Comparison of ENCODE assay signal across 15 mouse cellular contexts in genomic region chr2:11211961-11212562, GRCm38 (mm10). TPM values are rescaled to one million over a fixed set of nuclear protein-coding genes. Genes with fewer than 3 reads are reported as not detected.
A peak's percentile ranks its signal among the peaks of the same experiment; 100 is the strongest.
DNase-seq lines count a peak whose midpoint lies in the region; ATAC-seq lines count a peak whose summit lies in the region.
"Had no signal": no experiment of that assay in that cellular context is flagged by ENCODE, and none has a peak within 500 bp of the region (broad histone marks: within the 10 kb centered on the region; RNA-seq: fewer than 3 reads in every experiment).

No protein-coding gene starts in this region.

- peak; percentile 34 for DNase-seq in urinary bladder, adult 2 months (ENCODE audit: low spot score)
- DNase-seq in urinary bladder, postnatal 10 days (ENCODE audit: low spot score), result no peak
- peak; percentile 18 for DNase-seq in kidney, adult 18-20 months
- peak; percentile 8 to 25 for DNase-seq in kidney, postnatal 4 days
- DNase-seq in left cerebral cortex, postnatal 25 days (ENCODE audit: low spot score in 2 of 2), result no peak
- no peak for DNase-seq in cerebellum, postnatal 36 days
- DNase-seq: cerebellum, adult 18-20 months; gastrocnemius, postnatal 36 days; heart, postnatal 14 days; lung, postnatal 36 days; right cerebral cortex, postnatal 25 days had no signal

- no peaks in the 10 kb centered on the region for H3K9me3 ChIP-seq in forebrain, embryonic 15.5 days
- H3K9me3 ChIP-seq: embryonic facial prominence, embryonic 13.5 days had no signal

- intact Hi-C loops in left cerebral cortex, postnatal 25 days (cut with DNase I), result no loop called here

- no peak overlapping the region for H3K9ac ChIP-seq in forebrain, embryonic 15.5 days (replicated peaks)
- H3K9ac ChIP-seq: embryonic facial prominence, embryonic 13.5 days had no signal

- no peak overlapping the region for H3K27ac ChIP-seq in forebrain, embryonic 15.5 days (replicated peaks)
- H3K27ac ChIP-seq: embryonic facial prominence, embryonic 13.5 days had no signal

- H3K27me3 ChIP-seq in forebrain, embryonic 15.5 days, result no peaks in the 10 kb centered on the region
- H3K27me3 ChIP-seq: embryonic facial prominence, embryonic 13.5 days had no signal

- ATAC-seq in forebrain, embryonic 15.5 days (replicated peaks), result no peak
- ATAC-seq: forebrain, embryonic 14.5 days had no signal

- no peak overlapping the region for H3K4me3 ChIP-seq in forebrain, embryonic 15.5 days
- H3K4me3 ChIP-seq: embryonic facial prominence, embryonic 13.5 days had no signal

- H3K4me1 ChIP-seq in forebrain, embryonic 15.5 days, result no peaks in the 10 kb centered on the region
- H3K4me1 ChIP-seq: embryonic facial prominence, embryonic 13.5 days had no signal

- H3K4me2 ChIP-seq in forebrain, embryonic 15.5 days (replicated peaks), result no peak overlapping the region
- H3K4me2 ChIP-seq: embryonic facial prominence, embryonic 13.5 days; liver, embryonic 11.5 days had no signal

- WGBS in forebrain, embryonic 15.5 days, result 68% methylated on average over 7 of the region's 7 CpGs

- H3K36me3 ChIP-seq in forebrain, embryonic 15.5 days, result no peaks in the 10 kb centered on the region
- H3K36me3 ChIP-seq: embryonic facial prominence, embryonic 13.5 days had no signal

RNA-seq across cellular contexts. Expression of gene Prkcq, which starts 40.2 kb away (rescaled TPM):
- 5.4 and 5.7 TPM in 2 replicates for polyA plus RNA-seq in urinary bladder, adult 2 months (2012; rRNA removed)
- total RNA-seq in left cerebral cortex, postnatal 25 days (2021), result 1 to 10 TPM; 8.7 to 9.4 TPM
- 3.2 and 3.5 TPM in 2 replicates for polyA plus RNA-seq in forebrain, embryonic 15.5 days (2015; fragmentation: Nextera tagmentation; extraction: Ambion mirVana)

Comparison
In these comparisons a context has a peak if more than half of its experiments do, and no peak if none do; other contexts are left out.
1. DNase-seq: peak in urinary bladder, adult 2 months (single experiment), kidney, adult 18-20 months (single experiment) and kidney, postnatal 4 days (2 of 2); none in urinary bladder, postnatal 10 days (single experiment), left cerebral cortex, postnatal 25 days (0 of 2) and cerebellum, postnatal 36 days (0 of 2).